Mouse (Mus musculus) cerebellum, adult 2 months (tissue): ENCODE measurements around the gene Gorasp1.
A peak's percentile ranks its signal among the peaks of the same experiment; 100 is the strongest.

ENCODE experiments used
- CTCF ChIP-seq: fragments of 200-500 bp; IDR thresholded peaks from 2 replicates; pipeline ENCODE4 v1.5.1; 2011; ENCODE audit warnings: low read depth, mild to moderate bottlenecking, control low read depth, low read length, moderate library complexity, borderline replicate concordance; ENCODE audit not compliant: insufficient read depth
- POLR2A ChIP-seq: fragments of 200-500 bp; IDR thresholded peaks from 2 replicates; pipeline ENCODE4 v1.6.1; 2011; ENCODE audit warnings: low read length, control low read depth, borderline replicate concordance; ENCODE audit not compliant: insufficient read depth

GRCm38 (mm10) chr9:119913087-119913838 is 24.1 kb downstream of the Gorasp1 start:
- no peak for TF ChIP-seq POLR2A
- TF ChIP-seq CTCF, result peak; percentile 0; the same call in 1 of the 2 replicates
